Mouse (Mus musculus) right cerebral cortex, postnatal 10 days (tissue): ENCODE measurements at regions not wholly inside any gene's neighbourhood (a gene's known extent, or its start where the extent isn't known, plus 50 kb on each side); places are given as distances from the start of the nearest gene placed in this dataset.
"Not testable (repeated sequence)": the region's sequence is repeated elsewhere in the genome, so short reads cannot be mapped to it uniquely, and the experiment has no call there.

Experiments
- DNase-seq, 2 experiments: peaks; one replicate each; pipeline ENCODE4 v3.0.0; 2021; ENCODE audit warnings: low spot score in 2 of 2

GRCm38 (mm10) chr1:149463930-149464329 lies 497.2 kb downstream of the Pla2g4a start:
- no peak for DNase-seq

DNA sequence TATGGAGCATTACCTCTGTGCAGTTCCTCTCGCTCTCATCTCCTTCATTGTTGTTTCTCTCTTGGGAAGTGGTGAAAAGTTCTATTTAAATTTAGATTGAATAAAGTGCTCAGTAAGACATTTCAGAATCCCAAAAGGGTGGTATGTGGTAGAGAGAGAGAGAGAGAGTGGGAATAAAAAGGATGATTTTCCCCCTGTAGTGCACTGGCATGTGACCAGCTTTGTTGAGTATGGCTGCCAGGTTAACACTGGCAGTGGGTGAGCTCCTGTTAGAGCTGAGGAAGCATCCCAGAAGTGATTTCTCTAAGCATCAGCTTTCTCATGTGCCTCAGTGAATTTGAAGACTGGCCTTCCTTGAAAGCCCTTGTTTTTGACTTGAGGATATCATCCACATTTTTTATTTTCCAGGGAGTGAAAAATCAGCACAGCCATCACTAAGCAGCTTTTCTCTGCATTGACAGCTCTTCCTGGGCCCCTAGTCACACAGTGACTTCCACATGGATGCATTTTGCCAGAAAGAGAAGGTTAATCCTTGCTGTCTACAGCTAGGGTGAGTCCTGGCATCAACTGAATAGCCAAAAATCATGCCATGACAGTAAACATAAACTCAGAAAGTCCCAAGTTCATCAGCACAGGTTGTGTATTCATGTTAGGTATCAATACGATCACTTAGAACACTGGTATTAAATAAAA lies 511.1 kb downstream of the Pla2g4a start:
- DNase-seq: no peak

GRCm38 (mm10) chr1:149448516-149448915 lies 512.6 kb downstream of the Pla2g4a start:
- DNase-seq: no peak

GRCm38 (mm10) chr1:149411009-149411408 lies 550.1 kb downstream of the Pla2g4a start:
- no peak for DNase-seq

GRCm38 (mm10) chr1:149405367-149405766 lies 555.7 kb downstream of the Pla2g4a start:
- DNase-seq: no peak

- DNase-seq: no peak
These were observed 572.4 kb downstream of the Pla2g4a start for GRCm38 (mm10) chr1:149388706-149389105.

- DNase-seq: no peak
These were observed 609.7 kb downstream of the Pla2g4a start for GRCm38 (mm10) chr1:149351338-149351907.

- no peak for DNase-seq
These were observed 613.7 kb downstream of the Pla2g4a start for GRCm38 (mm10) chr1:149347359-149347758.

DNA sequence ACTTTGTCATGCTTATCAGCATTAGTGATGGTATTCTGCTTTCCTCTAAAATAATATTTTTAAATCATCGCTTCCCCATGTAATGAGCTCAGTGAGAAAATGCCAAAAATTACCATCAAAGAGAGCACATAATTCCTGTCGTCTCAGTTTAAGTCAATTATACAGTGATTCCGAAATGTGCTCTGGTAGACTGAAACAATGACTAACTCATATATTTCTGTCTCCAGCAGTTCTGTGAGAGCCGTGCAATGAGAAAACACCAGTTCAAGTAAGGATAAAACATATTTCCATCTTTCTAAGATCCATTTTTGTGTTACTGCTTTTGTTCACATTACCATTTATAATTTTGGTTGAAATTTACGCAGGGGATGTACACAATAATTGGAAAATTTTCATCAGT lies 622.9 kb downstream of the Pla2g4a start:
- DNase-seq: no peak

DNA sequence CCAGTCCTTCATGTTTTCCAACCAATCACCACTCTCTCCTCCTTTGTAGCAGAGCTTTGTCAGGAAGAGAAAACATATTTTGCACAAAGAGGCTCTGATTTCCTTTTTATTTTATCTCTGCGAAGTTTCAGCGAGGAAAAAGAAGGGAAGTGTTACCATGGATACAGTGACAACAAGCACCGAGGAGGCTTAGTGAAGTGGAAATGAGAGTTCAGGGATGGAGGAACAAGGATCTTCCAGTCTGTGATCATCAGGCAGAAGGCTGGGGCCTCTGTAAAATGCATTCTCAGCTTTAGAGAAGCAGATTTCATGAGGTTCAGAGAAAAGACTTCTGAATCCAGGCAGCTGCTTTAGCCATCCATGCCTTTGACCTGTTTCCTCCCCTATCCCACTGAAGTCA lies 628.9 kb downstream of the Pla2g4a start:
- DNase-seq: peak in 1 of 2 experiments; percentile 21

- no peak for DNase-seq
These were observed 633.9 kb downstream of the Pla2g4a start for GRCm38 (mm10) chr1:149327171-149327570.

DNA sequence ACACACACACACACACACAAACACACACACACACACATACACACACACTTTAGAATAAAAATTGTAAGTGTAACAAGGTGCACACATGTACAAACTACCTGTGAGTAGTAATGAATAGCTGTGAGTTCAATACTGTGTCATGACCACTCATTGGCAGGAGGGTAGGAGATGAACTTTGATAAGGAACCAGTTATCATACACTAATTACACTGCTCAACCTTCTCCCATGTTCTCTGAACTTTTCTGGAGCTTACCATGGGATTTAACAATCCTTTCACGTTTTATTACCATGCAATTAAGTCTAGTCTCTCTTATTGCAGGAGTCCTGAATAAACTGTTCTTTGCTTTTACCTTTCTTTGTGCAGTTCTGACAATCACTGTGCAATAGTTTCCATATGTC lies 638.0 kb downstream of the Pla2g4a start:
- DNase-seq: no peak

GRCm38 (mm10) chr1:149289725-149290124 lies 671.4 kb downstream of the Pla2g4a start:
- no peak for DNase-seq

GRCm38 (mm10) chr1:149274932-149275331 lies 686.2 kb downstream of the Pla2g4a start:
- no peak for DNase-seq

- DNase-seq: no peak
These were observed 704.2 kb downstream of the Pla2g4a start for GRCm38 (mm10) chr1:149256866-149257265.

DNA sequence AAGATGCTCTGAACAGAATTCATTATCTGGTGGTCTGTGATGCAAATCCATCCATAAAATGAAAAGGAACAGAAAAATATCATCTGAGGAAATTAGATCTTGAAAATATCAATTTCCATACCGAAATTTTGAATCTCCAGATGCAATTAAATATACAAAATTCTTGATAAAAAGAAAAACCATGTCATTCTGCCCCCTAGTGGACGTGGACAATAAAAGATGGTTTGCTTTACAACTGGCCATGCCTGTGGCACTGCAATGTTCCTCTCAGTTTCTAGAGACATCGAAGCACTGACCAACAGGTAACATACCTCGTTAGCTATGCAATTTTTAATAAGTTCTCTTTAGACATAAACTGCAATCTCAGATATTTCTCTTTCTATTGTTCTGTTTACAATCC lies 706.9 kb downstream of the Pla2g4a start:
- DNase-seq: no peak

DNA sequence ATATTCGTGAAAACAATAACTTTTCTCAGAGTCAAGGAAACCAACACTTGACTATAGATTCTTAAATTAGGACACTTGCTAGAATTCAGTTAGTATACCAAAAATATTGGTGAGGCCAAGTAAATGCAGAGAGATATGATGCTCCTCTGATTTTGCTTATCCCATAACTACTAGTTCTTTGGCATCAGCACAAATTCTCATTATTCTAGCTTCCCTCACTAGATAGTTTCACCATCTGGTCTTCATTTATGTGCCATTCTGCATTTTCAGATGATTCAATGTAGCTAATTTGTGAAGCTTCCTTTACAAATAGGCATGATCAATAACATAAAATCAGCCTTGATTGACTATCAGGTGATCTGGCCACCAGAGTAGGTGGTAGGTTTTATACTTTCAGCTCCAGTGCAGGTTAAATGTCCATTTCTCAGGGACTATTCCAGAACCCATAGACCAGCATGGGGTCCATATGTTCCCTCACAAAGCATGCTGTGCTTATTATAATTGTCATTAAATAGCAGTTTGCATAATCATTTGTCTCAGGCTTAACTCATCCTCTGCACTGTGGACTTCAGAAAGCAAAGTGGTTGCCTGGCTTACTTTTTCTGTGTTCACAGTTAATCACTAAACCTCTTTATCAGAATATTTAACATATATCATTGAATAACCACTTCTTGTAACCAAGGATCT lies 722.6 kb downstream of the Pla2g4a start:
- no peak for DNase-seq

DNA sequence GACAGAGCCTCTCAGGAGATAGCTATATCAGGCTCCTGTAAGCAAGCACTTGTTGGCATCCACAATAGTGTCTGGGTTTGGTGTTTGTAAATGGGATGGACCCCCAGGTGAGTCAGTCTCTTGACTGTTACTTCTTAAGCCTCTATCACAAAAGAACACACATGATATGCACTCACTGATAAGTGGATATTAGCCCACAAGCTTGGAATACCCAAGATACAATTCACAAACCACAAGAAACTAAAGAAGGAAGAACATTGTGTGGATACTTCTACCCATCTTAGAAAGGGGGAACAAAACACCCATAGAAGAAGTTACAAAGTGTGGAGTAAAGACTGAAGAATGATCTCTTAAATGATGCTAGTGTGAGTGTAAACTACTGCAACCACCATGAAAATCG lies 733.9 kb downstream of the Pla2g4a start:
- DNase-seq: not testable (repeated sequence)

- DNase-seq: no peak
These were observed 734.7 kb downstream of the Pla2g4a start for GRCm38 (mm10) chr1:149226400-149226799.

- DNase-seq: no peak
These were observed 758.5 kb downstream of the Pla2g4a start for GRCm38 (mm10) chr1:149202631-149203030.

GRCm38 (mm10) chr1:149199284-149199683 lies 761.8 kb downstream of the Pla2g4a start:
- DNase-seq: no peak

GRCm38 (mm10) chr1:149198854-149199253 lies 762.2 kb downstream of the Pla2g4a start:
- no peak for DNase-seq
